Mouse (Mus musculus) embryonic facial prominence, embryonic 12.5 days (tissue): Measurements from ENCODE around the gene Ugt1a10. TPM values are rescaled to one million over a fixed set of nuclear protein-coding genes. Genes with fewer than 3 reads are reported as not detected.

Source experiments
- ATAC-seq: fragments of 200-750 bp; cut with Nextera tagmentation; 2 replicates; pipeline ENCODE4 v1.8.0; 2017; ENCODE audit not compliant: insufficient number of reproducible peaks, insufficient read depth, low FRiP score, low TSS enrichment
- H3K27ac ChIP-seq: fragments of 300-500 bp; sonication (generic); 2 replicates; pipeline ENCODE4 v1.5.1; 2016; ENCODE audit warnings: mild to moderate bottlenecking
- H3K27me3 ChIP-seq: fragments of 300-500 bp; sonication (generic); 2 replicates; pipeline ENCODE4 v1.6.1; 2016; ENCODE audit warnings: mild to moderate bottlenecking, moderate library complexity
- H3K36me3 ChIP-seq: fragments of 300-500 bp; sonication (generic); 2 replicates; pipeline ENCODE4 v1.6.1; 2016; ENCODE audit warnings: mild to moderate bottlenecking
- H3K4me1 ChIP-seq: fragments of 300-500 bp; sonication (generic); 2 replicates; pipeline ENCODE4 v1.6.1; 2016
- H3K4me2 ChIP-seq: fragments of 300-500 bp; sonication (generic); replicated peaks from 2 replicates; pipeline ENCODE4 v1.6.1; 2016; ENCODE audit warnings: mild to moderate bottlenecking, moderate library complexity
- H3K4me3 ChIP-seq: fragments of 300-500 bp; sonication (generic); 2 replicates; pipeline ENCODE4 v1.5.1; 2016; ENCODE audit warnings: mild to moderate bottlenecking
- H3K9ac ChIP-seq: fragments of 300-500 bp; sonication (generic); 2 replicates; pipeline ENCODE4 v1.6.1; 2016; ENCODE audit warnings: mild to moderate bottlenecking, moderate library complexity
- H3K9me3 ChIP-seq: fragments of 300-500 bp; sonication (generic); 2 replicates; pipeline ENCODE4 v1.6.1; 2016; ENCODE audit warnings: mild to moderate bottlenecking, moderate library complexity
- WGBS: fragments of 180-500 bp; shearing (Covaris S2); methylation state at CpG from one replicate; pipeline ENCODE4 v1.1.7; 2016; 5-methylcytosine and 5-hydroxymethylcytosine counted together
- microRNA-seq: library from miRNA; unstranded; fragments of <30 nt; microRNA quantifications from one replicate; pipeline ENCODE4, GENCODE M21; 2017
- polyA plus RNA-seq: library from polyadenylated mRNA; unstranded; fragments of >200 nt; fragmentation: Nextera tagmentation; extraction: Ambion mirVana; gene quantifications from 2 replicates; pipeline ENCODE4 v1.2.1, GENCODE M21; 2016

The Ugt1a10 gene
- polyA plus RNA-seq, 1 experiment from 2014 or later, result not detected

DNA sequence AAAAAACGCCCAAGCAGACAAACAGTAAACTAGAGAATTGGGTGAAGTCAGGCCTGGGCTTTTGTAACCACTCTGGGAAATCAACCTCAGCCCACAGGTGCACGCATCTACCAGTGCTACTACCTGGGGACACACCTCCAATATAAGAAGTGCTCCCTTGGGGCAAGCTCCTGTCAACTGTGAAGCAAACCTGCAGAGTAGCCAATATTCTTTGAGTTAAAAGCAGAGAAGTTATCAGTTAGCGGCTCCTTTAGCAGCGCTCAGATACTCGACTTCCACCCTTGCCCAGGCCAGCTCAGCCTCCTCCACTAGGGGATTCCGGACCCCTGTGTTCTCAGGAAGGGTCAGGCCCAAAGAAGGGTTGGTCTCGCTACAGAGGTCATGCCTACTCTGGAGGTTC lies 206.5 kb downstream of the Ugt1a10 start:
- peaks cover 42% of the 10 kb centered on the region for H3K9me3 ChIP-seq

DNA sequence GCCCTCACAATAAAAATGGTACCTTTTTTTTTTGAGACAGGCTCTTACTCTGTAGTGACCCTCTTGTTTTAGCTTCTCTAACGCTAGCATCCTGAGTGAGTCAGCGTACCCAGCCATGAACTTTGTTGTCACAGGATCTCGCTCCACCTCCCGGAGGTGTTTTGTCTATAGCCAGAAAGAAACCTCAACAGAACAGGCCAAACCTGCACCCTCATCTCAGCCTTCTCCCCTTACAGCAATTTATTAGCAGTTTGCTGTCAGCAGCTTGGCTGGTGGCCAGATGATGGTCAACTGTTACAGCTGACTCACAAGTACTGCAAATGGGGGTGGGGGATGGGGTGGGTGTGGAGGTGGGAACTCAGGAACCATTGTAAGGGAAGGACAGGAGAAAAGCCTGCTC lies 207.1 kb downstream of the Ugt1a10 start:
- Histone ChIP-seq H3K4me1 (no peaks in the 10 kb centered on the region), H3K4me3 (no peak overlapping the region), H3K9me3 (peaks cover 37% of the 10 kb centered on the region), H3K36me3 (peaks cover 81% of the 10 kb centered on the region), H3K4me2 (no peak overlapping the region), H3K9ac (no peak overlapping the region), H3K27ac (no peak overlapping the region), H3K27me3 (no peaks in the 10 kb centered on the region)
- WGBS, result 83% methylated on average over 4 of the region's 4 CpGs
- ATAC-seq, result no peak

More for the DNA sequence above, 206.5 kb downstream of the Ugt1a10 start:
- peaks cover 75% of the 10 kb centered on the region for H3K36me3 ChIP-seq
- no peak for ATAC-seq
- no peak overlapping the region for H3K4me2 ChIP-seq
- H3K27ac ChIP-seq, result no peak overlapping the region
- H3K4me1 ChIP-seq, result no peaks in the 10 kb centered on the region
- H3K4me3 ChIP-seq, result no peak overlapping the region
- 88% methylated on average over 7 of the region's 7 CpGs for WGBS
- no peaks in the 10 kb centered on the region for H3K27me3 ChIP-seq
- no peak overlapping the region for H3K9ac ChIP-seq

DNA sequence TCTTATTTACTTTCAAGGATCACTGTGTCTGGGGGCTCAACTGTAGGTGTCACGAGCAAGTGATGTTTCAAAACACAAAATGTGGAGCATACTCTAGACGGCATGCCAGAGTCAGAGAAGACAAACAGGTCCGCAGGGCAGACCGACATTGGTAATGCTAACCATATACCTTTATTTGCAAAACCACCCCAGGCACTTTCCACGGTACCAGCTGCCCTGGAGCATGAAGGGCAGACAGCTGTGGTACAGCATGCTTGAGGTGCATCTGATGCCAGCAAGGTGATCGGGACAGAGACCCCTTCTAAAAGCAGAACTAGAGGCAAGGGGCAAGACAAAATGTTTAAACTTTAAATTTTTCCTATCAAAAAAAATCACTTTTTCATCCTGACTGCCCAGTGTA lies 207.8 kb downstream of the Ugt1a10 start:
- ATAC-seq, result no peak

DNA sequence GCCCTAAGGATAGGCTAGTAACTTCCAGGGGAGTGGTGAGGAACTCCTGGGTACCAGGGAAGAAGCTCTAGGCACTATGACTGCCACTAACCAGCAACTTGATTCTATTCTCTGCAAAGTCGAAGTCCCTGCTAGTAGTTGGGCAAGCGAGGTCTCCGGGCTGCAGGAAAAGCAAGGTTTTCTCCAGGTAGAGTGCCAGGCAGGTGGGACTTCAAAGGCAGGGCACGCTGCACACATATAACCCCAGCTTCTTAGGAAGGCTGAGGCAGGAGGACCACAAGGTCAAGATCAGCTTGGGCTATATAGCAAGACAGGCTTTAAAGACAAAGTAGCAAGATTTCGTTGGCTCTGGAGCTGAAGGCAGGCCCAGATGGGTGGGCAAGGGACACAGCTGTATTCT lies 208.6 kb downstream of the Ugt1a10 start:
- peaks cover 96% of the 10 kb centered on the region for H3K36me3 ChIP-seq
- WGBS, result 89% methylated on average over 5 of the region's 5 CpGs
- no peaks in the 10 kb centered on the region for H3K27me3 ChIP-seq
- H3K4me2 ChIP-seq, result no peak overlapping the region
- no peak overlapping the region for H3K9ac ChIP-seq
- H3K27ac ChIP-seq, result no peak overlapping the region
- H3K4me1 ChIP-seq, result no peaks in the 10 kb centered on the region
- no peak for ATAC-seq
- H3K4me3 ChIP-seq, result no peak overlapping the region
- H3K9me3 ChIP-seq, result peaks cover 24% of the 10 kb centered on the region; the same call in 1 of the 2 replicates

More for the DNA sequence above, 207.8 kb downstream of the Ugt1a10 start:
- no peak overlapping the region for H3K27ac ChIP-seq
- peaks cover 29% of the 10 kb centered on the region for H3K9me3 ChIP-seq
- no peak overlapping the region for H3K4me3 ChIP-seq
- no peak overlapping the region for H3K9ac ChIP-seq
- no peak overlapping the region for H3K4me2 ChIP-seq
- no peaks in the 10 kb centered on the region for H3K4me1 ChIP-seq
- WGBS, result 75% methylated on average over 6 of the region's 6 CpGs
- peaks cover 88% of the 10 kb centered on the region for H3K36me3 ChIP-seq
- H3K27me3 ChIP-seq, result no peaks in the 10 kb centered on the region

DNA sequence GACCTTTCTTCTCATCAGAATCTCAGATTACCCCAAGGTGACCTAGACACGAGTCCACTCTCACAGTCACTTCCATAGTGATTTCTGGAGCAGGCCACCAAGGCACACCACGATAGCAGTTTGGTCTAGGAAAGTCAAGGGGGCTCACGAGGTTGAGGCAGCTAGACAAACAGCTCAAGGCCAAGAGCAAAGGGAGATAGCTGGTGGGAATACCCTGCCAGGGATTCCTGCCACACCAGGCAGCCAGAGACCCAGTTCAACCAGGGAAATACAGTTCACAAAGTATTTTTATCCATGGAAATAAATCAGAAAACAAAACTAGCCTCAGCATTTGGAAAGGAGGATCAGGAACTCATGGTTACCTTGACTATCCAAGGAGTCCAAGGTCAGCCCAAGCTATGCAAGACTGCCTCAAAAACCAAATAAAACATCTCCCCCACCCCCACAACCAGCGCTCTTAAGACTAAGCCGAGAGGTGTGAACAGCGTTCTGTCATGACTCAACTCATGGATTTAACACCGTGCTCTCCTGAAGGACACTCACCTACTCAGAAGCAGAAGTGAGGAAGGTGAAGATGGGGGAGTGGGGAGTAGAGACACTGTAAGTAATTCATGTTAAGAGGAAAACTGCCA lies 209.2 kb downstream of the Ugt1a10 start:
- H3K27me3 ChIP-seq, result no peaks in the 10 kb centered on the region
- H3K4me3 ChIP-seq, result no peak overlapping the region
- no peak overlapping the region for H3K9ac ChIP-seq
- no peaks in the 10 kb centered on the region for H3K4me1 ChIP-seq
- 88% methylated on average over 7 of the region's 7 CpGs for WGBS
- no peak for ATAC-seq
- peaks cover 100% of the 10 kb centered on the region for H3K36me3 ChIP-seq
- no peak overlapping the region for H3K27ac ChIP-seq
- H3K4me2 ChIP-seq, result no peak overlapping the region
- H3K9me3 ChIP-seq, result peaks cover 24% of the 10 kb centered on the region; the same call in 1 of the 2 replicates

DNA sequence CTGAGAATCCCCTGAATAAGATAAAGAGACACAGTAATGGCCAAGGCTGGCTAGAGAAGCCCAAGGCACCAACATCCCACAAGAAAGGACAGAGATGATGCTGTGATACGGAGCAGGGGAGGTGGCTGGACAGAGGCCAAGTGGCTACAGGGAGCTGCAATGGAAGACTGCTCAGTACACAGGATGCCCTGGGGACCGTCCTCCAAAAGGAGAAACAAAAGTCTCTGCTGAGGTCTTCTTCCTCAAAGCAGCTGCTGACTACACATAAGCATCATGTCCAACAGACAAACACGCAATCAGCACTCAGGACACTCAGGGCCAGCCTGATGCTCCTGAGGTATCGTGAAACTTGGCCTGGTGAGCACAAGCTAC lies 209.7 kb downstream of the Ugt1a10 start:
- H3K4me1 ChIP-seq, result no peaks in the 10 kb centered on the region
- no peak overlapping the region for H3K4me2 ChIP-seq
- peaks cover 100% of the 10 kb centered on the region for H3K36me3 ChIP-seq
- WGBS, result 80% methylated on average over 4 of the region's 4 CpGs
- H3K9ac ChIP-seq, result no peak overlapping the region
- H3K27me3 ChIP-seq, result no peaks in the 10 kb centered on the region
- ATAC-seq, result no peak
- H3K9me3 ChIP-seq, result peaks cover 22% of the 10 kb centered on the region; the same call in 1 of the 2 replicates
- no peak overlapping the region for H3K4me3 ChIP-seq
- no peak overlapping the region for H3K27ac ChIP-seq

DNA sequence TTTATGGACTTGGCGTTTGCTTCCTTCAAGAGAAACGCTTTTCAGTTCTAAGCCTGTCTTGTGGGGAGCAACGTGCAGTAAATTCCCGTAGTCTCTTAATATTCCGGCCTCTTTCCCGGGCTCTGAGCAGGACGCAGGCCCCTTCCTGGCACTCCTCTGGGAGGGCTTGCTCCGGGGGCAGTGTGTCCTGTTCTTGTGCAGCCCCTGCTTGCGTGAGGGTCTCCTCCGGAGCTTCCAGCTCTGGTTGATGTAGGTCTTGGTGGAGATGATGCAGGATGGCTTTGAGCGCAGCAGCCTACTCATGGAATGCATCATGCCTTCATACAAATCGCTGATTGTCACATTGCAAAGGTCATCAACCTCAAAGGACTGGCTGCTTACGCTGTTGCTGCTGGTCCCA lies 210.9 kb downstream of the Ugt1a10 start:
- Histone ChIP-seq H3K9me3 (0 out of 2 replicates have a peak, but pooled peaks cover 16% of the 10 kb centered on the region), H3K4me2 (no peak overlapping the region), H3K36me3 (peaks cover 90% of the 10 kb centered on the region), H3K4me3 (no peak overlapping the region), H3K27me3 (no peaks in the 10 kb centered on the region), H3K27ac (no peak overlapping the region), H3K9ac (no peak overlapping the region), H3K4me1 (no peaks in the 10 kb centered on the region)
- ATAC-seq, result no peak
- WGBS, result 88% methylated on average over 13 of the region's 13 CpGs

DNA sequence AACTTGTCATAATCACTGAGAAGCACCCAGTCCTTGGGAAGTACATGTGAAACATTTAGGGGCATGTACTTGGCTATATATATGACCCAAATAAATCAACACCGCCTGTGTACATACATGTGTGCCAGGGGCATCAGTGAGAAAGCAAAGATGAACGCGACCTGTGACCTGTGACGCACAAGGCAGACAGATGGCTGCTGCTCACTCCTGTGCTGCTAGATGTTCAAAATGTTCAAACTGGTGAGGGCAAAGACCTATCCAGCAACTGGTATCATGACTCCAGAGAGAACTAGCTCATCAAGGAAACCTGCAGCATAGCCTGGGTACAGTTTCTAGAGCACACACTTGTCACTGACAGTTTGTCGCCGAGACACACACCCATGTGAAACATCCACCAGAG lies 212.3 kb downstream of the Ugt1a10 start:
- no peak for ATAC-seq
- H3K9me3 ChIP-seq, result 0 out of 2 replicates have a peak, but pooled peaks cover 14% of the 10 kb centered on the region

DNA sequence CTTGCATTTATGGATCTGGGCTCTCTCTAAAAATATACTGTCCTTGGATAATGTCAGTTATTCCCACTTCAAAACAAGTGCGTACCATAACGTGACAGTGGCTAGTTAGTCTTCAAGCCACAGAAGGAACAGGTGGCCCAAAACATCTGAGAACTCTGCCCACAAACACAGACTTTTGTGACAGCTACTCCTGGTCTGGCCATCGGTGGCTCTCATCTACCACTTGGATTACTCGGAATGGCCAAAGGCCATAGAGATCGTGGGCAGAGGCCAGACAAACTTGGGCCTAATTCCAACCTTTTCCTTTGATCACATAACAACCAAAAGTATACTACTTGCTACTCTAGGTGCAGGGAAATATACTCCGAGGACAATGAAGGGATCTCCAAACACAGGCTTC lies 212.9 kb downstream of the Ugt1a10 start:
- Histone ChIP-seq H3K36me3 (peaks cover 87% of the 10 kb centered on the region), H3K27me3 (no peaks in the 10 kb centered on the region), H3K4me1 (no peaks in the 10 kb centered on the region), H3K4me3 (no peak overlapping the region), H3K27ac (no peak overlapping the region), H3K9ac (no peak overlapping the region), H3K9me3 (0 out of 2 replicates have a peak, but pooled peaks cover 14% of the 10 kb centered on the region), H3K4me2 (no peak overlapping the region)
- 86% methylated on average over 6 of the region's 6 CpGs for WGBS
- no peak for ATAC-seq

More for the DNA sequence above, 212.3 kb downstream of the Ugt1a10 start:
- Histone ChIP-seq H3K36me3 (peaks cover 87% of the 10 kb centered on the region), H3K4me2 (no peak overlapping the region), H3K4me1 (no peaks in the 10 kb centered on the region), H3K27me3 (no peaks in the 10 kb centered on the region), H3K9ac (no peak overlapping the region), H3K4me3 (no peak overlapping the region), H3K27ac (no peak overlapping the region)
- 92% methylated on average over 6 of the region's 6 CpGs for WGBS

Small RNA genes within 50 kb of the gene (microRNA-seq; reads per million reads assigned to microRNA genes)
- not detected for gene Gm25198

Other genes with a start within 250 kb of the Ugt1a10 start
- gene Dgkd, start 202.1 kb upstream of the Ugt1a10 start, polyA plus RNA-seq, result 37.7 and 37.9 TPM in 2 replicates
- gene Usp40, start 46.8 kb upstream of the Ugt1a10 start, polyA plus RNA-seq, result 53.1 and 53.2 TPM in 2 replicates
- gene Ugt1a9, start 15.4 kb downstream of the Ugt1a10 start, polyA plus RNA-seq, result not detected in 2 replicates
- gene Ugt1a8, start 32.4 kb downstream of the Ugt1a10 start, polyA plus RNA-seq, result not detected in 2 replicates
- 0.63 and 0.66 TPM in 2 replicates for gene Ugt1a7c, start 39.7 kb downstream of the Ugt1a10 start, polyA plus RNA-seq
- not detected in 2 replicates for gene Ugt1a6b, start 47.9 kb downstream of the Ugt1a10 start, polyA plus RNA-seq
- 1.1 and 1.5 TPM in 2 replicates for gene Ugt1a6a, start 79.4 kb downstream of the Ugt1a10 start, polyA plus RNA-seq
- gene Ugt1a5, start 110.6 kb downstream of the Ugt1a10 start, polyA plus RNA-seq, result not detected in 2 replicates
- gene Ugt1a2, start 145.2 kb downstream of the Ugt1a10 start, polyA plus RNA-seq, result not detected in 2 replicates
- gene Dnajb3, start 150.4 kb downstream of the Ugt1a10 start, polyA plus RNA-seq, result 16.1 and 17.0 TPM in 2 replicates
- not detected in 2 replicates for gene Ugt1a1, start 156.6 kb downstream of the Ugt1a10 start, polyA plus RNA-seq
- gene Mroh2a, start 171.6 kb downstream of the Ugt1a10 start, polyA plus RNA-seq, result 0.80 and 1.6 TPM in 2 replicates
- gene Hjurp, start 222.2 kb downstream of the Ugt1a10 start, polyA plus RNA-seq, result 231 and 234 TPM in 2 replicates
- gene Trpm8, start 222.3 kb downstream of the Ugt1a10 start, polyA plus RNA-seq, result not detected in 2 replicates